Mouse (Mus musculus) midbrain, embryonic 11.5 days (tissue): ENCODE data around the gene Ercc6l2. TPM values are rescaled to one million over a fixed set of nuclear protein-coding genes. Genes with fewer than 3 reads are reported as not detected.

Experiments
- ATAC-seq: fragments of 200-750 bp; cut with Nextera tagmentation; 2 replicates; pipeline ENCODE4 v1.8.0; 2017; ENCODE audit warnings: moderate TSS enrichment, moderate library complexity; ENCODE audit not compliant: low FRiP score
- DNase-seq: peaks from one replicate; pipeline ENCODE4 v3.0.0; 2015; ENCODE audit warnings: low spot score; ENCODE audit errors: missing footprints
- H3K27ac ChIP-seq: fragments of 300-500 bp; sonication (generic); 2 replicates; pipeline ENCODE4 v1.5.1; 2014; ENCODE audit warnings: low read depth, low read length
- H3K27me3 ChIP-seq: fragments of 300-500 bp; sonication (generic); 2 replicates; pipeline ENCODE4 v1.6.1; 2014; ENCODE audit warnings: mild to moderate bottlenecking, low read length, moderate library complexity, mixed read lengths; ENCODE audit not compliant: control insufficient read depth, insufficient read depth
- H3K36me3 ChIP-seq: fragments of 300-500 bp; sonication (generic); 2 replicates; pipeline ENCODE4 v1.6.1; 2014; ENCODE audit warnings: mild to moderate bottlenecking, low read length, moderate library complexity, mixed read lengths; ENCODE audit not compliant: control insufficient read depth, insufficient read depth
- H3K4me1 ChIP-seq: fragments of 300-500 bp; sonication (generic); 2 replicates; pipeline ENCODE4 v1.6.1; 2014; ENCODE audit warnings: low read length; ENCODE audit not compliant: control insufficient read depth, insufficient read depth
- H3K4me2 ChIP-seq: fragments of 300-500 bp; sonication (generic); 2 replicates; pipeline ENCODE4 v1.6.1; 2014; ENCODE audit warnings: mild to moderate bottlenecking, moderate library complexity
- H3K4me3 ChIP-seq: fragments of 300-500 bp; sonication (generic); 2 replicates; pipeline ENCODE4 v1.5.1; 2014; ENCODE audit warnings: low read depth, low read length
- H3K9ac ChIP-seq: fragments of 300-500 bp; sonication (generic); 2 replicates; pipeline ENCODE4 v1.6.1; 2014; ENCODE audit warnings: low read length
- H3K9me3 ChIP-seq: fragments of 300-500 bp; sonication (generic); 2 replicates; pipeline ENCODE4 v1.6.1; 2016; ENCODE audit warnings: low read length; ENCODE audit not compliant: control insufficient read depth
- WGBS: fragments of 180-500 bp; shearing (Covaris S2); extraction: QIAGEN DNeasy Blood & Tissue Kit; methylation state at CpG from one replicate; pipeline ENCODE4 v1.1.7; 2014; 5-methylcytosine and 5-hydroxymethylcytosine counted together
- polyA plus RNA-seq: library from polyadenylated mRNA; unstranded; fragments of >200 nt; fragmentation: Nextera tagmentation; extraction: Ambion mirVana; gene quantifications from 2 replicates; pipeline ENCODE4 v1.2.1, GENCODE M21; 2014

Gene Ercc6l2
- polyA plus RNA-seq, 1 experiment from 2014 or later: 23.6 TPM

DNA sequence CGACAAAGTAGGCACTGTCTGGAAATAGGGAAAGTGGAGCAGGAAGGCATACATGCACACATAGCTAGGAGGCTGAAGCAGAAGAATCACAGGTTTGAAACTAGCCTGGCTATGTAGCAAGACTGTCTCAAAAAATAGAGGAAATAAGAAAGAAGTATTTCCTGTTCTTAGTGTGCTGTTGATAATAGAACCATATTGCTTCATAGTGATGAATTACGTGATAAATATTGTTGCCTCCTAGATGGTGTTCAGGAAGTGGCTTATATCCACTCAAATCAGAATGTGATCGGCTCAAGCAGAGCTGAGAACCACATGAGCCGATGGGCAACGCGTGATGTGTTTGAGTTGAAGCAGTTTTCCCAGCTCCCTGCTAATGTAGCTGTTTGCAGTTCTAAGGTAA lies 62.1 kb downstream of the Ercc6l2 start:
- H3K9ac ChIP-seq: no peak overlapping the region
- DNase-seq: no peak
- H3K27ac ChIP-seq: no peak overlapping the region
- no peaks in the 10 kb centered on the region for H3K9me3 ChIP-seq
- no peak for ATAC-seq
- H3K4me3 ChIP-seq: no peak overlapping the region
- H3K4me1 ChIP-seq: peaks cover 10% of the 10 kb centered on the region
- 92% methylated on average over 6 of the region's 6 CpGs for WGBS
- no peaks in the 10 kb centered on the region for H3K36me3 ChIP-seq
- H3K27me3 ChIP-seq: no peaks in the 10 kb centered on the region
- no peak overlapping the region for H3K4me2 ChIP-seq

DNA sequence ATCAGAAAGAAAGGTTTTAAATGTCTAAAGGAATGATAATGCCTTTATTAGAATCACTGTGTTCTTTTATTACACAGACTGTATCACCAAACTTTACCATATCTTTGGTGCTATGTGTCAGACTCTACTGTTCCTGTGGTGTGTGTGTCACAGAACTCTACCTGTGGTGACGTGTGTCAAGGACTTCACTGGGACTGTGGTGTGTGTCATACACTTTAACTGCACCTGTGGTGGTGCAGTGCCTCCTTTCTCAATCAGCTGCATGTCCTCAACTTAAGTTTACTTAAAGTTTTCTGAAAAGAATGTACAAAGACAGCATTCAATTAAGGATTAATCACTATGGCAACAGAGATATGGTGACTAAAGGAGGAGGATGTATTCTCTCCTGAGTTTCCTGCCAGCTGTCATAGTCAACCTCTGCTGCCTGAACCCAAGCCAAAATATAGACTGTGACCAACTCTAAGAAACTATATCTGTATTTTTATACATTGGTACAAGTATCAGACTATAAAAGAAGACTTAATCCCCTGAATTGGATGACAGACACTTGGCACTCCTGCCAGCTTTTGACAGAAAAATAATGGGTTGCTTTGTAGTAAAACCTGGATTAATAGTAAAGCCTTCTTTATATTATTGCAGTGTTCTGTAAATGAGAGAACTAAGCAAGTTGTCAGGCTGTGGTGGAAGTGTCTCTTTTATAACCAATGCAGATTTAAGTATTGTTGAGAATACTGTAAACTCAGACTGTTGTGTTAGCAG lies 64.2 kb downstream of the Ercc6l2 start:
- DNase-seq (no peak), ATAC-seq (peak; percentile 48; the same call in 1 of the 2 replicates)
- no peaks in the 10 kb centered on the region for H3K27me3 ChIP-seq
- no peak overlapping the region for H3K9ac ChIP-seq
- no peaks in the 10 kb centered on the region for H3K9me3 ChIP-seq
- H3K4me1 ChIP-seq: peaks cover 10% of the 10 kb centered on the region
- WGBS: 41% methylated on average over 1 of the region's 1 CpGs
- H3K36me3 ChIP-seq: no peaks in the 10 kb centered on the region
- H3K4me2 ChIP-seq: no peak overlapping the region
- no peak overlapping the region for H3K4me3 ChIP-seq
- no peak overlapping the region; the same call in 1 of the 2 replicates for H3K27ac ChIP-seq

GRCm38 (mm10) chr13:63879864-63880141 lies 64.8 kb downstream of the Ercc6l2 start:
- Histone ChIP-seq H3K36me3 (no peaks in the 10 kb centered on the region), H3K4me3 (no peak overlapping the region), H3K4me2 (no peak overlapping the region), H3K27ac (no peak overlapping the region; the same call in 1 of the 2 replicates), H3K27me3 (no peaks in the 10 kb centered on the region), H3K4me1 (peaks cover 10% of the 10 kb centered on the region), H3K9me3 (no peaks in the 10 kb centered on the region), H3K9ac (no peak overlapping the region)
- DNase-seq: no peak
- 62% methylated on average over 4 of the region's 4 CpGs for WGBS
- ATAC-seq: no peak

GRCm38 (mm10) chr13:63885532-63885949 lies 70.5 kb downstream of the Ercc6l2 start:
- no peak overlapping the region for H3K27ac ChIP-seq
- DNase-seq: no peak
- WGBS: 70% methylated on average over 3 of the region's 3 CpGs

DNA sequence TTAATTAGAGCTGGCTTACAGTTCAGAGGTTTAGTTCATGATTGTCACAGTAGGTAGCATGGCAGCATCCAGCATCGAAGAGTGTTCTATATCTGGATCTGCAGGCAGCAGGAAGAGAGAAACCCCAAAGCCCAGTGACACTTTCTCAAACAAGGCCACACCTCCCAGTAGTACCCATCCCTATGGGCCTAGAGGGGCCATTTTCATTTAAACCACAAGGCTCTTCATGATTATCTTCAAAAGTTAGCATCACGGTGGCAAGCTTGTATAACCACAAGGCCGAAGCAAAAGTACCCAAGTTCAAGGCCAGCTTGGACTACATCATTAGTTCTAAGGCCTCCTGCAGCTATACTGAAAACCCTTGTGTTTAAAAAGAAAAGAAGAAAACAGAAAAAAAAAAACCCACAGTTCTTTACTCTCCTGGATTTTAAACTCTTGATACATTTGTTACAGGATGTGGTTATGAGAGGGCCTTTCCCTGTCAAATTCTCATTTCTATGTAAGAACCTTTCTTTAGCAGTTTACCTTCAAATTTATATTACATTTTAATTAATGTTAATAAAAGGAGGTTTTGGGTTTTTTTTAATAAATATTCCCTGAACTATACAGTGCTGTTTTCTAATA lies 71.5 kb downstream of the Ercc6l2 start:
- DNase-seq: no peak
- no peak overlapping the region for H3K9ac ChIP-seq
- H3K36me3 ChIP-seq: no peaks in the 10 kb centered on the region
- no peak overlapping the region for H3K4me3 ChIP-seq
- no peaks in the 10 kb centered on the region for H3K4me1 ChIP-seq
- no peak overlapping the region for H3K27ac ChIP-seq
- H3K27me3 ChIP-seq: no peaks in the 10 kb centered on the region
- H3K4me2 ChIP-seq: no peak overlapping the region
- ATAC-seq: no peak
- H3K9me3 ChIP-seq: no peaks in the 10 kb centered on the region
- WGBS: 96% methylated on average over 3 of the region's 3 CpGs

More at GRCm38 (mm10) chr13:63885532-63885949, 70.5 kb downstream of the Ercc6l2 start:
- Histone ChIP-seq H3K27me3 (no peaks in the 10 kb centered on the region), H3K4me2 (no peak overlapping the region), H3K4me3 (no peak overlapping the region), H3K36me3 (no peaks in the 10 kb centered on the region), H3K4me1 (no peaks in the 10 kb centered on the region), H3K9ac (no peak overlapping the region), H3K9me3 (no peaks in the 10 kb centered on the region)
- ATAC-seq: no peak

DNA sequence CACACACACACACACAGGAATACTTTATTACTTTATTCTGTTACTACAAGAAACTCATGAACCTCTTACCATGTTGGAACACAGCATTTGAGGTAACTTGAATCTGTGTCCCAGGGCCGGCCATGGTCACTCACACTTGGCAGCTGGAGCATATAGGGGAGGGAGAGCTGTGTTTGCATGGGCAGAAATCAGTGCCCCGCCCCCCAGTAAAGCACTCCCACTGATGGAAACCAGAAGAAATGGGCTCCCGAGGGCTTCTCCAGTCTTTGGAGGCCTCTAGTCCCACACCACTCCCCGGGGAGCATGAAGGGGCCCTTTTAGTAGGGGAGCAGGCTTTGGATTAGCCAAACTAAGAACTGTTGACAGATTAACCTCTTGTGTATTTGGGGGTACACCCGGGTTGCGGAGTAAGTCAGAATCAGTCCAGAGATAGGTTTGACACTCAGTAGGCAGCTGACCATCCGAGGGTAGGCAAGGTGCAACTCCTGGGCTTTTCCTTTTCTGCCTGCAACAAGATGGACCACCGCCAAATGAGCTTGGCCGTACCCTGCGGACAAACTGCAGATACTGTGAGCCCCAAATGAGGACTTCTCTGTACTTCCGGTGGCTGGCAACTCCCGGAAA lies 85.8 kb downstream of the Ercc6l2 start:
- 0 out of 2 replicates have a peak overlapping the region, but pooled peaks have one; percentile 13 for H3K9ac ChIP-seq
- no peaks in the 10 kb centered on the region for H3K36me3 ChIP-seq
- 10% methylated on average over 12 of the region's 12 CpGs for WGBS
- peaks cover 17% of the 10 kb centered on the region for H3K4me1 ChIP-seq
- H3K4me2 ChIP-seq: peak overlapping the region; percentile 46
- no peak overlapping the region for H3K27ac ChIP-seq
- H3K9me3 ChIP-seq: no peaks in the 10 kb centered on the region
- H3K4me3 ChIP-seq: peak overlapping the region; percentile 22
- peaks cover 19% of the 10 kb centered on the region for H3K27me3 ChIP-seq
- peak; percentile 59 for ATAC-seq
- no peak for DNase-seq

DNA sequence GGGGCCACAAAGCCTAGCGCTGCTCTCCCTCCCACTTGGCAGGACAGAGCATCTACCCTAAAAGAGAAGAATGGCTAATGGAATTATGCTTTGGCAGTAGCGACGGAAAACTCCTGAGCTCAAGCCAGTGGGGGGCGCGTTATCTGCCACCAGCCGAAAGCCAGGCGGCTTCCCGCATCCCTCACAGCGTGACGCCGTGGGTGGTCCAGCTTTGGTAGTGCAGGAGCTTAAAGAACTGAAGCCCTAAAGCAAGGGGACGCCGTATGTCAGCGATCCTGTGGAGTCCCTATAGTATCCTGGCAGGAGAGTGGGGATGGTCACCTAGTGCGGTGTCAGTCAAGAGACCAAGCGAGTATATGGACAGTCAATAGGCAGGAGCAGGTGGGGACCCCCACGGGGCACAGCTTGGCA lies 86.3 kb downstream of the Ercc6l2 start:
- ATAC-seq: peak; percentile 85
- peak overlapping the region; percentile 41 for H3K9ac ChIP-seq
- peaks cover 17% of the 10 kb centered on the region for H3K4me1 ChIP-seq
- no peak overlapping the region for H3K27ac ChIP-seq
- H3K4me3 ChIP-seq: peak overlapping the region; percentile 22
- 1% methylated on average over 17 of the region's 17 CpGs for WGBS
- H3K9me3 ChIP-seq: no peaks in the 10 kb centered on the region
- H3K4me2 ChIP-seq: peak overlapping the region; percentile 46
- no peaks in the 10 kb centered on the region for H3K36me3 ChIP-seq
- H3K27me3 ChIP-seq: peaks cover 19% of the 10 kb centered on the region
- peak; percentile 97 for DNase-seq

GRCm38 (mm10) chr13:63901714-63902597 lies 86.9 kb downstream of the Ercc6l2 start:
- ATAC-seq (peak; percentile 53), DNase-seq (peak; percentile 90)
- Histone ChIP-seq H3K27ac (no peak overlapping the region), H3K4me2 (peak overlapping the region; percentile 46), H3K27me3 (peaks cover 19% of the 10 kb centered on the region), H3K9me3 (no peaks in the 10 kb centered on the region), H3K36me3 (no peaks in the 10 kb centered on the region), H3K9ac (peak overlapping the region; percentile 41), H3K4me1 (peaks cover 17% of the 10 kb centered on the region), H3K4me3 (peak overlapping the region; percentile 22)
- WGBS: 8% methylated on average over 28 of the region's 28 CpGs
